Mouse (Mus musculus): ENCODE measurements around the gene Gkn3.
A peak's percentile ranks its signal among the peaks of the same experiment; 100 is the strongest.

Gkn3 gene

GRCm38 (mm10) chr6:87388877-87389276 lies at the start of gene Gkn3:
TSS of gene Gkn3 (minus strand) at chr6:87388935.
- DNase-seq (ENCODE audit: low read depth, low spot score): no peak

- no peak for DNase-seq (ENCODE audit: low read depth, low spot score)
Measured at GRCm38 (mm10) chr6:87436745-87437144, 48.0 kb upstream of the Gkn3 start.

DNA sequence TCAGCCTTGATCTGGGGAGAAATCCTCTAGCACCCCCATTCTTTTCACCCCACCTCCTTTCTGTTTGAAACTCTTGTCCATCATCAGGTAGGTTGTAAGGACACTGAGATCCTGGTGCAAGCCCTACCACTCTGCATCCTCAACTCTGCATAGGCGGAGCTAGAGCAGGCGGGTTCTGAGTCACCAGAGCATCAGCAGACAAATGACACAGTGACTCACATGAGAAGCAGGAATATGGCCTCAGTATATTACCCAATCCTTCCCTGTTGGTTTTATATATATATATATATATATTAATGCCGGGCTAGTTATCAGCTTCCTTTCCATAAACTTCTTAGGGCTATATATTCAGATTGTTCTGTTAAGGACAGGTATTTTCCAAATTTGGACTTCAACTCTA lies 47.1 kb upstream of the Gkn3 start:
- no peak for DNase-seq (ENCODE audit: low read depth, low spot score)

GRCm38 (mm10) chr6:87428487-87429044 lies 39.8 kb upstream of the Gkn3 start, which contains the start of gene Bmp10:
TSS of gene Bmp10 (plus strand) at chr6:87428994.
- DNase-seq (ENCODE audit: low read depth, low spot score): no peak

DNA sequence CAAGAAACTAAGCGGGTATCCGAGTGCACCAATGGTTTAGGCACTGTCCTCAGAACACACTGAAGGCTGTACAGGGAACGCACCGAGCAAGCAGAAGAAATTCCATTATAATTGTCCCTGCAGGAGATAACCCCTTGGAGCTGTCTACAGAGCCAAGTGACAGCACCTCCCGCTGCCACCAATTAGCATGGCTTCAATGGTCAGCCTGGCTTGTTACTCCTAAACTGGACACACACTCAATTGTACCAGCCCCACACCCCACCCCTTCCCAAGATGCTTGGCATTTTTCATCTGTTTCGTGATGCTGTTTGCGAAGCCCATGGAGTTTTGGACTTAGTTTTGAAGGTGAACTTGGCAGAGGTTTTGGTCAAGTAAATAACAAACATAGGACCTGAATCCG lies 38.9 kb upstream of the Gkn3 start:
- DNase-seq (ENCODE audit: low read depth, low spot score): no peak

GRCm38 (mm10) chr6:87426954-87427353 lies 38.2 kb upstream of the Gkn3 start:
- DNase-seq (ENCODE audit: low read depth, low spot score): no peak

GRCm38 (mm10) chr6:87424037-87424816 lies 35.5 kb upstream of the Gkn3 start:
- no peak for DNase-seq (ENCODE audit: low read depth, low spot score)

GRCm38 (mm10) chr6:87422304-87422703 lies 33.6 kb upstream of the Gkn3 start:
- DNase-seq (ENCODE audit: low read depth, low spot score): no peak

GRCm38 (mm10) chr6:87412011-87412410 lies 23.3 kb upstream of the Gkn3 start:
- DNase-seq (ENCODE audit: low read depth, low spot score): no peak

GRCm38 (mm10) chr6:87401456-87401855 lies 12.7 kb upstream of the Gkn3 start:
- no peak for DNase-seq (ENCODE audit: low read depth, low spot score)

- DNase-seq (ENCODE audit: low read depth, low spot score): no peak
Measured at GRCm38 (mm10) chr6:87399886-87400566, 11.3 kb upstream of the Gkn3 start.

DNA sequence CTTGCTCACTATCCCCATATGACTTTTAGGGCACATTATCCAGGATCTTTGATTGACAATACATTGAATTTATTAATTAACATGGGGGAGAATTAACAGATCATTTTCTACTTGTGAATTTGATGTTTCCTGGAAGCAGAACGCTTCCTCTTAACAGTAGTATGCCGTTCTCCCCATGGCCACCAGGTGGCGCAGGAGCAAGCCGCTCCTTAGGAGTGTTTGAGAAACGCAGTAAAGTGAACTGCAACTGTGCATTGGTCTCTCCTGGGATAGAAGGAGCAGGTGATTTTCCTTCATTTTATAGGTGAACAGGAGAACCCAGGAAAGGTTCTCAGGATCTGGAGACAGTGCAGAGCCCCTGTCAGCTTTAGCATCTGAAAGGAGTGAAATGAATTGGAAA lies 10.4 kb upstream of the Gkn3 start:
- peak; percentile 22 for DNase-seq (ENCODE audit: low read depth, low spot score)

DNA sequence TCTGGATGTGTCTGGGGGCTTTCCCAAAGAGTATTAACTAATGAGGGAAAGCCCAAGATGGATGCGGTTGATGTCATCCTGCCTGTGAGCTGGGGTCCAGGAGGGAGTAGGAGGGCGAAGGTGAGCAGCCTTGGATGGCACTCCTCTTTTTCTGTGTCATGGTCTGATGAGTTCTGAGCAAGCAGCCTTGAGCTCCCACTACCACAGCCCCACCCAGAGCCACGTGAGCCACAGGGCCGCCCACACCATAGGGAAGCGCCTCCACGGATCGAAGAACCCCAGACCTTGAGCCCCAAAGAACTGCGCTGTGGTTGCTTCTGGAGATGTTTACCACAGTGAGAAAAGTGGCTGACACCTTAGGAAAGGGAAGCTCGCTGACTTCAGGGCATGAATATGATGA lies 6.0 kb upstream of the Gkn3 start:
- DNase-seq (ENCODE audit: low read depth, low spot score): no peak

GRCm38 (mm10) chr6:87393466-87394205 lies 4.9 kb upstream of the Gkn3 start:
- DNase-seq (ENCODE audit: low read depth, low spot score): no peak

- DNase-seq (ENCODE audit: low read depth, low spot score): no peak
Measured at GRCm38 (mm10) chr6:87389455-87389989, 787 bp upstream of the Gkn3 start.

DNA sequence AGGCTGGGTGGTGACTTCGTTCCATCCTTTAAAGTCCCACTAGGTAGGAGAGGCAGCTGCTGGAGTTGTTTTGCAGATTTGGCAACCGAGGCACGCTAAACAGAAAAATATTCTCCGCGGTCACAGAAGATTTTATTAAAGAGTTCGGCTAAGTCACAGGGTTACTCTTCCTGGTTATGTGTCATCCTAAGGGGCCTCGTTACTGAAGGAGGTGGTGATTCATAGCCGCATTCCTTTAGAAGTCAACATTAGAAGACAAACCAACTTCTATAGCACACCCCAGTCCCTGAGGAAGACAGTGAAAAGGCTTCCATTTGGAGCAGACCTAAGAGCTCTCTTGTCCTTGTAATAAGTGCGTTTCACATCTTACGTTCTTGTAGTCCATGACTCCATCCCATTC lies 2.1 kb downstream of the Gkn3 start:
- DNase-seq (ENCODE audit: low read depth, low spot score): no peak

DNA sequence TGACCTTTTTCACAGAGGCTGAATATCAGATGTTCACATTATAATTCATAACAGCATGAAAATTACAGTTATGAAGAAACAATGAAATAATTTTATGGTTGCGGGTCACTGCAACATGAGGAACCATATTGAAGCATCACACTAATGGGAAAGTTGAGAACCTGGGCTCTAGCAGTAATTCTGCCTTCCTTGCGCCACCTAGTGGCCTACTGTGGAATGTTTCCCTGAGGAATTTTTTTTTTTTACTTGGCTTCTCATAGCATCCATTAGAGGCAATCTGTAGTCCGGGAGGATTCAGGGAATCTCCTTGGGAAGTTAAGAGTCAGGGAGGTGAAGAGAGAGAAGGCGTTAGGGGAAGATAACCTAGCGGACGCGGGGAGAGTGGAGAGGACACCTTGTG lies 2.5 kb downstream of the Gkn3 start:
- DNase-seq (ENCODE audit: low read depth, low spot score): peak; percentile 29

DNA sequence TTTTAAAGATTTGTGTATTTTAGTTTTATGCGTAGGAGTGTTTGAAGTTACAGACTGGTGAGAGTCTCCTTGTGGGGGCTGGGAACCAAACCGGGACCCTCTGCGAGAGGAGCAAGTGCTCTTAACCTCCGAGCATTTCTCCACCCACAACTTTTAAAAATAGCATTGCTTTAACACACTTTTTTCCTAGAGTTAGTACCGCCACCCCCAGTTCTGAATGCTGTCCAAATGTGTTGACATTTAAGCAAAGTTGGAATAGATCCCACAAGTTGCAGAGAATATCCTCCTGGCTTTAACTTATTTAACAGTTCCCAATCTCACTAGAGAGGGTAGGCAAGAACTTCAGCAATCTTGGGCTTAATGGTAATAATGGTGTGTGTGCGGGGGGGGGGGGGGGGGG lies 4.0 kb downstream of the Gkn3 start:
- no peak for DNase-seq (ENCODE audit: low read depth, low spot score)

DNA sequence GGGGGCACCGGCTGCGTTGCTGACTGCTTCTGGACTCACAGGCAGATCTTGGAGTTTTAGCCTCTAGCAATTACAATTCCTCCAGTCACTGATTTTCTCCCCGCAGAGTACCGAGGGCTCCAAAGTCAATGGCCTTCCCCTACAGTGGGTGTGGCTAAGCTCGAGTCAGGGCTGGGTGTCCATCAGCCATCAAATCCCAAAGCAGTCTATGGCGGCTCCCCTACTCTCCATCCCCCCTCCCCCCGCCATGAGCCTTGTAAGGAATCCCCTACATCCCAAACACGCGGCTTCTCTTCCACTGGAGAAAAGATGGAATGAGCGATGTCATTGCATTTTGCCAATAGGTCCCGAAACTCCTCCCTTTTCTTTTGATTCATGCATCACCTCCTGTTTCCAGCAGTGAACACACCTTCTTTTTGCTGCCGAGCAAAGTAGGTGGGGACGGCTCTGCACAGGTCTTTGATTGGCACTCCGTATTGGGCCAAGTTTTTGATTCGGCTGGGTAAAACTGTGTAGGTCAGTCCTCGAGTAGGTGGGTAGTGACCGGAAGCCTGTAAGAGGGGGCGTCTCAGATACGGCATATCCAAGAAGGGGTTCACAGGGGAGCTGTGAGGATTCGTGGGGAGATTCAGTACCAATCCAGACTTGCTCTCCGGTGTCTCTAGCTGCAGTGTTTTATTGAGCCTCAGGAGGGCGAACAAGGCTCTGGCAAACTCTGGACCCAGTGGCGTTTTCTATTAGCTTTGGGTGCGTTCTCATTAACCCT lies 4.6 kb downstream of the Gkn3 start:
- DNase-seq (ENCODE audit: low read depth, low spot score): peak; percentile 14

GRCm38 (mm10) chr6:87373057-87373456 lies 15.7 kb downstream of the Gkn3 start, which contains the start of gene Gkn2:
TSS of gene Gkn2 (plus strand) at chr6:87373357.
- DNase-seq (ENCODE audit: low read depth, low spot score): no peak

DNA sequence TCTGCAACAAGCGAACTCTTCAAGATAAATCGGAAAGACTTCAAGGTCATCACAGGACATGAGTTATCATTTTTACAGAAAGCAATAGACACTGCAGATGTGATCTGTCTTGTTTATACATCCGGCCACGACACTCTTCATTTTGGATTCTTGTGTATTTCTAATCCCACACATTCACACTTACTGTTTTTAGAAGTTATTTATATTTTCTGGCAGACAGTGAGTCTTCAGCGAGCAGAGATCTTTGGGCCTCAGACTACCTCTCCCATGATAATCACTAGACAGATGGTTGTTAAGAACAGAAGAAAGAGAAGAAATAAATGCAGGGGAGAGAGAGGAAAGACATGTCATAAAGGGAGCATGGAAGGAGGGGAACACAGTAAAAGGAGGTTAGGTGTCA lies 19.5 kb downstream of the Gkn3 start:
- no peak for DNase-seq (ENCODE audit: low read depth, low spot score)
